Mouse (Mus musculus): ENCODE data around the gene Gm17416. TPM values are rescaled to one million over a fixed set of nuclear protein-coding genes. Genes with fewer than 3 reads are reported as not detected.

The Gm17416 gene
- not detected in 2 replicates for polyA plus RNA-seq (2015; fragmentation: Nextera tagmentation; extraction: Ambion mirVana)

- Histone ChIP-seq H3K9me3 (ENCODE audit: low read length) (no peaks in the 10 kb centered on the region), H3K4me2 (ENCODE audit: low read depth, low read length) (no peak within 1 kb of the TSS), H3K27me3 (ENCODE audit: insufficient read depth, low read length) (no peaks in the 10 kb centered on the region; the same call in 1 of the 2 replicates), H3K9ac (replicated peaks) (no peak within 1 kb of the TSS), H3K36me3 (replicated peaks; ENCODE audit: insufficient read depth, low read length) (no peaks in the 10 kb centered on the region), H3K4me3 (ENCODE audit: low read depth, low read length) (no peak within 1 kb of the TSS), H3K4me1 (ENCODE audit: insufficient read depth) (no peaks in the 10 kb centered on the region), H3K27ac (ENCODE audit: low read depth) (no peak within 1 kb of the TSS)
- WGBS (ENCODE audit: insufficient replicate concordance) = 82% methylated on average over 5 of the region's 5 CpGs
- no peak for TF ChIP-seq CTCF (IDR thresholded peaks at IDR 0.05; ENCODE audit: low read depth)
- no peak for TF ChIP-seq EP300 (IDR thresholded peaks at IDR 0.05; ENCODE audit: low read depth)
- DNase-seq (no peak), ATAC-seq (no peak)
Observed at GRCm38 (mm10) chr2:152569038-152569437, at the start of gene Gm17416. Gene Gm17416 (plus strand): TSS chr2:152569338.

- no peak within 1 kb of the TSS for H3K9ac ChIP-seq (replicated peaks)
- H3K4me1 ChIP-seq (ENCODE audit: insufficient read depth) = no peaks in the 10 kb centered on the region
- H3K4me2 ChIP-seq (ENCODE audit: low read depth, low read length) = no peak within 1 kb of the TSS
- 52% methylated on average over 13 of the region's 13 CpGs for WGBS (ENCODE audit: insufficient replicate concordance)
- H3K27me3 ChIP-seq (ENCODE audit: insufficient read depth, low read length) = no peaks in the 10 kb centered on the region
- no peak within 1 kb of the TSS for H3K4me3 ChIP-seq (ENCODE audit: low read depth, low read length)
- no peak within 1 kb of the TSS for H3K27ac ChIP-seq (ENCODE audit: low read depth)
- H3K9me3 ChIP-seq (ENCODE audit: low read length) = no peaks in the 10 kb centered on the region
- TF ChIP-seq CTCF (IDR thresholded peaks at IDR 0.05; ENCODE audit: low read depth) (no peak), EP300 (IDR thresholded peaks at IDR 0.05; ENCODE audit: low read depth) (no peak)
- ATAC-seq (no peak), DNase-seq (no peak)
- no peaks in the 10 kb centered on the region for H3K36me3 ChIP-seq (replicated peaks; ENCODE audit: insufficient read depth, low read length)
Observed at GRCm38 (mm10) chr2:152539944-152540710, 29.0 kb upstream of the Gm17416 start, which contains the start of gene Defb29. Gene Defb29 (minus strand): TSS chr2:152540098.

GRCm38 (mm10) chr2:152541979-152542378 is 27.2 kb upstream of the Gm17416 start:
- WGBS (ENCODE audit: insufficient replicate concordance) = 44% methylated on average over 9 of the region's 9 CpGs
- no peak overlapping the region for H3K9ac ChIP-seq (replicated peaks)
- ATAC-seq = no peak
- H3K36me3 ChIP-seq (replicated peaks; ENCODE audit: insufficient read depth, low read length) = no peaks in the 10 kb centered on the region
- no peak overlapping the region for H3K4me2 ChIP-seq (ENCODE audit: low read depth, low read length)
- H3K27me3 ChIP-seq (ENCODE audit: insufficient read depth, low read length) = no peaks in the 10 kb centered on the region
- H3K4me1 ChIP-seq (ENCODE audit: insufficient read depth) = no peaks in the 10 kb centered on the region
- TF ChIP-seq EP300 (IDR thresholded peaks at IDR 0.05; ENCODE audit: low read depth) (no peak), CTCF (IDR thresholded peaks at IDR 0.05; ENCODE audit: low read depth) (no peak)
- no peak overlapping the region for H3K27ac ChIP-seq (ENCODE audit: low read depth)
- DNase-seq = no peak
- no peak overlapping the region for H3K4me3 ChIP-seq (ENCODE audit: low read depth, low read length)
- no peaks in the 10 kb centered on the region for H3K9me3 ChIP-seq (ENCODE audit: low read length)

GRCm38 (mm10) chr2:152542897-152543296 is 26.2 kb upstream of the Gm17416 start:
- no peak overlapping the region for H3K27ac ChIP-seq (ENCODE audit: low read depth)
- no peaks in the 10 kb centered on the region for H3K4me1 ChIP-seq (ENCODE audit: insufficient read depth)
- ATAC-seq (no peak), DNase-seq (no peak)
- 58% methylated on average over 2 of the region's 2 CpGs for WGBS (ENCODE audit: insufficient replicate concordance)
- no peaks in the 10 kb centered on the region for H3K9me3 ChIP-seq (ENCODE audit: low read length)
- H3K4me3 ChIP-seq (ENCODE audit: low read depth, low read length) = no peak overlapping the region
- H3K9ac ChIP-seq (replicated peaks) = no peak overlapping the region
- no peaks in the 10 kb centered on the region for H3K27me3 ChIP-seq (ENCODE audit: insufficient read depth, low read length)
- no peak overlapping the region for H3K4me2 ChIP-seq (ENCODE audit: low read depth, low read length)
- H3K36me3 ChIP-seq (replicated peaks; ENCODE audit: insufficient read depth, low read length) = no peaks in the 10 kb centered on the region
- TF ChIP-seq EP300 (IDR thresholded peaks at IDR 0.05; ENCODE audit: low read depth) (no peak), CTCF (IDR thresholded peaks at IDR 0.05; ENCODE audit: low read depth) (peak; percentile 34)

- Histone ChIP-seq H3K27me3 (ENCODE audit: insufficient read depth, low read length) (no peaks in the 10 kb centered on the region), H3K36me3 (replicated peaks; ENCODE audit: insufficient read depth, low read length) (no peaks in the 10 kb centered on the region), H3K27ac (ENCODE audit: low read depth) (no peak overlapping the region), H3K9me3 (ENCODE audit: low read length) (no peaks in the 10 kb centered on the region), H3K4me3 (ENCODE audit: low read depth, low read length) (no peak overlapping the region), H3K9ac (replicated peaks) (no peak overlapping the region), H3K4me2 (ENCODE audit: low read depth, low read length) (no peak overlapping the region), H3K4me1 (ENCODE audit: insufficient read depth) (no peaks in the 10 kb centered on the region)
- TF ChIP-seq CTCF (IDR thresholded peaks at IDR 0.05; ENCODE audit: low read depth) (no peak), EP300 (IDR thresholded peaks at IDR 0.05; ENCODE audit: low read depth) (no peak)
- no peak for DNase-seq
- WGBS (ENCODE audit: insufficient replicate concordance) = 65% methylated on average over 4 of the region's 4 CpGs
- no peak for ATAC-seq
Observed at GRCm38 (mm10) chr2:152543478-152543877, 25.7 kb upstream of the Gm17416 start.

- H3K36me3 ChIP-seq (replicated peaks; ENCODE audit: insufficient read depth, low read length) = no peaks in the 10 kb centered on the region
- TF ChIP-seq EP300 (IDR thresholded peaks at IDR 0.05; ENCODE audit: low read depth) = no peak
- peak; percentile 59 for TF ChIP-seq CTCF (IDR thresholded peaks at IDR 0.05; ENCODE audit: low read depth)
- no peak overlapping the region for H3K27ac ChIP-seq (ENCODE audit: low read depth)
- H3K4me1 ChIP-seq (ENCODE audit: insufficient read depth) = no peaks in the 10 kb centered on the region
- 20% methylated on average over 4 of the region's 4 CpGs for WGBS (ENCODE audit: insufficient replicate concordance)
- peak; percentile 23 for DNase-seq
- ATAC-seq = peak; percentile 27; the same call in 1 of the 2 replicates
- no peak overlapping the region for H3K4me3 ChIP-seq (ENCODE audit: low read depth, low read length)
- no peaks in the 10 kb centered on the region for H3K27me3 ChIP-seq (ENCODE audit: insufficient read depth, low read length)
- H3K4me2 ChIP-seq (ENCODE audit: low read depth, low read length) = no peak overlapping the region
- no peak overlapping the region for H3K9ac ChIP-seq (replicated peaks)
- no peaks in the 10 kb centered on the region for H3K9me3 ChIP-seq (ENCODE audit: low read length)
Observed at GRCm38 (mm10) chr2:152544691-152545090, 24.4 kb upstream of the Gm17416 start.
